Mouse (Mus musculus) urinary bladder, postnatal 14 days (tissue): ENCODE results near the gene Use1.
A peak's percentile ranks its signal among the peaks of the same experiment; 100 is the strongest.

ENCODE experiments used
- DNase-seq: peaks from one replicate; pipeline ENCODE4 v3.0.0; 2021; ENCODE audit warnings: low spot score

Use1 gene

GRCm38 (mm10) chr8:71376423-71377030 is 9.9 kb downstream of the Use1 start:
- DNase-seq = no peak

DNA sequence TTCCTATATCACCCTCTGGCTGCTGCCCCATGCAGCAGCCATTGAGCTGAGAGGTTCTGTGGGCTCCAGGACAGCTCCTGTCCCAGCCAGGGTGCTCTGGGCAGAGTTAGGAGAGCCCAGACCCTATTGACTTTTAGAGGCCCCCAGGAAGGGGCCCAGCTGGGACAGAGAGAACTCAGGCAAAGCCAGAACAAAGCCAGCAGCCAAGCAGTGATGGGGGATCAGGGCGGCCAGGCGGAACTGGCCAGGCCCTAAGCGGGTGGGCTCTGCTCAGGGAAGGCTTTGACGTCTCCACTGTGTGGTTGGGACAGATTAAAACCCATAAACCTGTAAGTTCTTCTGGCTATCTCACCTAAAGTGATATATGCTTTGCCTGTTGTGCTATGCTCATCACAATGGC is 12.4 kb downstream of the Use1 start:
- DNase-seq = no peak

GRCm38 (mm10) chr8:71379512-71380075 is 12.9 kb downstream of the Use1 start:
- no peak for DNase-seq

DNA sequence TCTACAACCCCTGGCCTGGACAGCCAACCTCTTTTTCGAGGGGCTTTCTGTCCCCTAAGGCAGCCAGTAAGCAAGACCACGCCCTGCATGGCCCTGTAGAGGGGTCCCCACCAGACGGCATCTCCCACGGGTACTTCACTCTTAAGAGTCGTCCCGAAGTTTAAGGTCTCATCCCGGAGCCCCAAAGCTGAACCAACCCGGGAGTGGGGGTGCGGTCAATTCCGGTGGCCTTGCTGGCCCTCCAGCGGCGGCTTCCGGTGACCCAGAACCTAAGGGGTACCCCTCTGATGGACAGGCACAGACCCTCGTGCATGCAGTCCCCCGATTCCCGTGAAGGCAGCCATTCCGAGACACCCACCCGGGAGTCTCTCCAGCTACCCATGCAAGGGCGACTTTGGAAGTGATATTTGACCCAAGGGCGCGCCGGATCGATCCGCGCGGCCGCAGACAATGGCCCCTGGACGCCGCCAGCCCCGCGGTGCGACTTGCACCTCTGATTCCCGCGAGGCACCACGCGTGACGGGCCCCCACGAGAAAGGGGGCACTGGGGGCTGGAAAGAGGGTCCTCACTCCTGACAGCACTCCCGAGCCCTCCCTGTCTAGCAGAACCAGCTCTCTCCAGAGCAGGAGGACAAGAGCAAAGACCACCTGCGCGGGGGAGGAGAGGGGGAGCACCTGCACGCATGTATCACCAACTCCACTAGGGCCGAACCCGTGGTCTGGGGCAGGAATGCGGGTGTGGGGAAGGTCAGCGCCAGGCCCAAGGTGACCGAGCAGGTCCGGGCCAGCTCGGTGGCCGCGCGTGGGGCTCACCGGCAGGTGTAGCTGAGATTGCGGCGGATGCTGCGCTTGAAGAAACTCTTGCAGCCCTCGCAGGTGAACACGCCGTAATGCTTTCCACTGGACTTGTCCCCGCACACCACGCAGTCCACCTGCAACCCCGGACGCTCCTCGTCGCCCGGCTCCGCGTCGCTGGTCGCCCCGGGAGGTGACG is 13.8 kb downstream of the Use1 start:
- no peak for DNase-seq

GRCm38 (mm10) chr8:71381421-71381970 is 14.8 kb downstream of the Use1 start, which contains the start of gene Nr2f6:
TSS of gene Nr2f6 (minus strand) at chr8:71381960.
- DNase-seq = peak; percentile 87

GRCm38 (mm10) chr8:71381971-71382961 is 15.6 kb downstream of the Use1 start:
- DNase-seq = peak; percentile 89

DNA sequence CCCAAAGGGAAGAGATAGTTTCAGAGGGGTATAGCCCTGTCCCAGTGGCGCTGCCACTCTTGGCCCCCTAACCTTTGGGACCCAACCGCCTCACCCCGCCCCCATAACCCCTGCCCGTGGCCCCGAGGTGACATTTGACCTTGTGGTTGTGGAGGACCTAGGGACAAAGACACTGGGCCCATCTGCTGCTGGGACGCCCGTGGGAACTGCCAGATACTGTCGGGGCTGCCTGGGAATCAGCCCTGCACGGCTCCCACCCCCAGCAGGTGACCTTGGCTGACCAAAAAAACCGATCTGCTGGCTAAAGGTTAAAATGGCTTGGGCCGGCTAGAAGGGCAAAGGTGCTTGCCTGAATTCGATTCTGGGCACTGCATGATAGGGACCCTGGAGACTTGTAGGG is 16.7 kb downstream of the Use1 start:
- no peak for DNase-seq

DNA sequence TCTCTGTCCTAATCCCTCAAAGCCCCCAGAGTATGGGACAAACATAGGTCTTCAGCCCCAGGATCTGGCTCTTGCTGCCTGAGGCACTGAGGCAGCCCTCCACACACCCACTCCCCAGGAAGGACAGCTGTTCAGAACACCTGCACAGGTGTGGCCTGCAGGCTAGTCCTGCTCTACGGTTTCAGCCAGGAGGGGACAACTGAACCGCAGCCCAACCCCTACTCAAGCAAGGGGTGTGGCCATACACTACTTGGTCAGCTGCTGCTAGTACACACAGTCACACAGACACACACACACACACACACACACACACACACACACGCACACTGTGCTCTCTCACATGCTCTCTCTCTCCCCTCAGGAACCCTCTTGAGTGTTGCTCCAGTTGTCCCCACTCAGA is 17.2 kb downstream of the Use1 start:
- no peak for DNase-seq

DNA sequence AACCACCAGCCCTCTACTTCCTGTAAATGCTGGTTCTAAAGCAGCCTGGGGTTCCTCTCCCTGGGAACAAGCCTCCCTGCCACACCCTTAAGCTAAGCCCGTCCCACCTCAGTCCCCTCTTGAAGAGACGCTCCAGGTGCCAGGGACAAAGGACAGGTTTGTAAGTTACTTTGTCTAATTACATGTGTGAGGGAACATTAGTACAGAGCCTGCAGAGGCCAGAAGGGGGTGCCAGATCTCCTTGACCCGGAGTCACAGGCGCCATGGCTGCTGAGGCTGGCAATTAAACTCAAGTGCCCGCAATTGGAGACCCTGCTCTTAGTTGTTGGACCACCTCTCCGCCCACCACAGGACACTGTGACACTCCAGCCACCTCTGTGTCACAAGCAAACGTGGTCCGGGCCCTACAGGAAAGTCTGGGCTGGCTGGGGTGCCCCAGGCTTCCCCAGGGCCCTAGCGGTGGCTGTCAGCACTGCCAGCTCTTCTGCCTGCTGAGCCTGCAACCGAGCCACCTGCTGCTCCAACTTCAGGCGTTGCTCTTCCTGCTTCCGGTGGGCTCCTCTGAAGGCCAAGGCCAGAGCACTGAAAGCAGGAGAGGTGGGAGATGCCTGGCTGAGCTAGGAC is 18.7 kb downstream of the Use1 start:
- DNase-seq = no peak

DNA sequence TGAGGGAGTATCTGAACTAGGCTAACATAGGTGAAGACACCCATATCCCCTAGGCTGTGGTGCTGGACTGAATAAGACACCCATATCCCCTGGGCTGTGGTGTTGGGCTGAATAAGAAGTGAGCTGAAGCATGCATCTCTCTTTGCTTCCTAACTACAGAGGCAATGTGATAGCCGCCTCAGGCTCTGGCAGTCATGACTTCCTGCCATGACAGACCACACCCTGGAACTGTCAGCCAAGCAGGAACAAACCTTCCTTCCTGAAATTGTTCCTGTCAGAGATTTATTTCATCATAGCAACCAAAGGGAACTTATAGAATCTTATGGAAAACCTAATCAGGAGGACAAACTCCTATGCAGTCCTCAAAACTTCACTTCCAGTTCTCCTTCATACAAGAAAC is 21.6 kb downstream of the Use1 start:
- no peak for DNase-seq

DNA sequence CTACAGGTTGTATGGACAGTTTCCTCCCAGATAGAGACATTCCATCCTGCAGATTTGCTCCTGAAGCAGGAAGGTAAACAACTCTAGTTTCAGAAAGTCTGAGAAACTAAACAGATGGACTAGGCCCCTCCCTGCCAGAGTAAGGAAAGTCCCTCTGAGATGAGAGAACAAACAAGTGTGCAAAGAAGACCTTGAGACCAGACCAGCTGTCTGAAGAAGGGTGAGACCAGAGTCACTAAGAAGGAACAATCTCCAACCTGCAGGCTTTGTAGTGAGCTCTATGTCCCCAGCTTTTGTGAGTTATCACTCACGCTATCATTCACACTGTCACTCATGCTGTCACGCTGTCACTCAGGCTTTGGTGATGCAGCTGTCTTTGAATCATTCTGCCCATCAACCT is 25.0 kb downstream of the Use1 start:
- DNase-seq = no peak

- no peak for DNase-seq
These were observed 25.7 kb downstream of the Use1 start for GRCm38 (mm10) chr8:71392391-71392790.

GRCm38 (mm10) chr8:71392871-71393270 is 26.2 kb downstream of the Use1 start:
- DNase-seq = no peak

DNA sequence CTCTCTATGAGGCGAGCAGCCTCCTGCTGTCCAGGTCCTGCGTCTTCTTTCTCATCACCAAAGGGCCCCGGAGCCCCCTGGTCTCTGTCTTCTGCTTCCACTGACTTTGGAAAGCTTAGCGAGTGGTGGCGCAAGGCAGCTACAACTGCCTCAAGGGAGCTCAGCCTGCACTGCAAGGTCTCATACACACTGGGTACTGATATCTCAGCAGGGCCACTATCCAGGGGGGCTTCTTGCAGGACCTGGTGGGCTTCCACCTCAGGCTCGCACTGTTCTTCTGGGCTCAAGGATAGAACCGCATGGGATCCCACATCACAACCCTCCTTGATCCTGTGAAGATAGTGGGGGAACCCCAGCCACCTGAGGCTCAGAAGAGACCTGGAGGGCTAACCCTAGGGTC is 27.8 kb downstream of the Use1 start:
- no peak for DNase-seq

DNA sequence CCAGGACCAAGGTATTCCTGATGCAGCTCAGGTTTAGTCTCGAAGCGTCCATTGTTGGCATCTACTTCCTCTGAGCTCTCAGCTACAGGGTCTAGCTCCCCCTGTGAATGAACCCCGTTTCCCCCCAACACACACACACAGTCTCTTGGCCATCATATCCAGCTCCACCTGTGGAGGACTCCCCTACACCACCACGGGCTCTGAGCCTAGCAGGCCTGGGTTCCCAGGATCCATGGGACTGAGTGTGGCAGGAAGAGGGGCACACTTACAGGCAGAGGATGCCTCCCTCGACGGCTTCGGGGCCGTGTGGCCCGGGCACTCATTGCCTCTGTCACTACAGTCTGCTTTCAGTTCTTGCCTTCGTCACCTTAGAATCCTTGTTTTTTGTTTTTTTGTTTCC is 28.4 kb downstream of the Use1 start:
- DNase-seq = no peak

DNA sequence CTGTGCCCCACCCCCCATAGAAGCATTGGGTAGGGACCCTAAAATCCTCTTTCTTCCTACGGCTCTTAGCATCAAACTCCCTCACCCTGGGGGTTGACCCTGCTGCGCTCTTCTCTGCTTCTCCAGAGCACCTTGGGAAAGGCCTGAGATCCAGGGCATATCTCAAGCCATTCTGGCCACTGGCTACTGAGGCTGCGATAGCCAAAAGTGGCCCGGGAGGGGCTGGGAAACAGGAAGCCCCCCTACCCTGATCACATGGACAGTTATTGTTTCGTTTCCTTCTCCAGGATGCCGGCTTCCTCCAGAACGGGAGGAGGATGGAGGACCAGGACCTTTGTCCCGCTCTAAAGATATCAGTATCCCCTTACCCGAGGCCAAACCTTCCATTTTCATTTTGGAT is 29.0 kb downstream of the Use1 start, which contains the start of gene Ushbp1:
Gene Ushbp1, minus strand, starts transcription at position 174 of the 400 bp plus-strand sequence.
- no peak for DNase-seq

- DNase-seq = peak; percentile 93
These were observed 30.1 kb downstream of the Use1 start, which contains the start of gene Babam1 for GRCm38 (mm10) chr8:71396639-71397305. TSS of gene Babam1 (plus strand) at chr8:71396861.

- no peak for DNase-seq
These were observed 31.1 kb downstream of the Use1 start for GRCm38 (mm10) chr8:71397701-71398100.

DNA sequence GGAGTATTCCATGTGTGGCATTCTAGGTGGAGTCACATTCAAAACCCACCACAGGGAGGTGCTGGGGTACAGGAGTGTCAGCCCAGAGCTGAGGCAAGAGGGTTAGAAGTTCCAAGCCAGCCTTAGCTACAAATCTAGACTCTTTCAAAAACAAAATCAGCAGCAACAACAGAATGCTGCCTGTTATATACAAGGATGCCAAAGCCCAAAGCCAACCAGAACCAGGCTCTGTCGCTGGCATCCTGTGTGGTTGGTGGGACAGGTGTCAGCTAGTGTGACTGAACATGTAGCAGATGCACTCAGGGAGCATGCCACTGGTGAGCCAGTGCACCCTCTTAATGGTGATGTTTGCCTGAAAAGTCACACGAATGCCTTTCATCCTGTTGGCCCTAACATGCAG is 34.2 kb downstream of the Use1 start:
- DNase-seq = no peak

GRCm38 (mm10) chr8:71401454-71401853 is 34.8 kb downstream of the Use1 start:
- DNase-seq = no peak
